ENCODE assay signal across 11 mouse cellular contexts in genomic region chr17:73391771-73392170, GRCm38 (mm10). TPM values are rescaled to one million over a fixed set of nuclear protein-coding genes. Genes with fewer than 3 reads are reported as not detected.
DNase-seq lines count a peak whose midpoint lies in the region; ATAC-seq lines count a peak whose summit lies in the region.
"Had no signal": no experiment of that assay in that cellular context is flagged by ENCODE, and none has a peak within 500 bp of the region (broad histone marks: within the 10 kb centered on the region; RNA-seq: fewer than 3 reads in every experiment).

No protein-coding gene starts in this region.

- H3K27me3 ChIP-seq in midbrain, embryonic 14.5 days (ENCODE audit: control insufficient read depth, insufficient read depth, low read length), result no peaks in the 10 kb centered on the region
- H3K27me3 ChIP-seq: embryonic facial prominence, embryonic 15.5 days; hindbrain, embryonic 15.5 days had no signal

- WGBS in midbrain, embryonic 14.5 days, result 60% methylated on average over 4 of the region's 4 CpGs

- no peaks in the 10 kb centered on the region for H3K9me3 ChIP-seq in midbrain, embryonic 14.5 days (ENCODE audit: control insufficient read depth, low read length)
- H3K9me3 ChIP-seq: embryonic facial prominence, embryonic 15.5 days; hindbrain, embryonic 15.5 days had no signal

- no peak overlapping the region for H3K27ac ChIP-seq in midbrain, embryonic 14.5 days (replicated peaks; ENCODE audit: low read depth, low read length)
- H3K27ac ChIP-seq: embryonic facial prominence, embryonic 15.5 days; hindbrain, embryonic 15.5 days had no signal

- intact Hi-C loops in left cerebral cortex, postnatal 14 days (cut with DNase I), result no loop called here

- no peak for ATAC-seq in cerebellum, adult (ENCODE audit: insufficient number of reproducible peaks, low FRiP score, low TSS enrichment)
- no peak for ATAC-seq in erythroblast, adult 5-6 weeks (replicated peaks; ENCODE audit: low FRiP score, poor library complexity, severe bottlenecking)
- no peak for ATAC-seq in midbrain, embryonic 14.5 days (ENCODE audit: low FRiP score, low TSS enrichment)

- H3K9ac ChIP-seq in midbrain, embryonic 14.5 days (replicated peaks; ENCODE audit: low read length), result no peak overlapping the region
- H3K9ac ChIP-seq: embryonic facial prominence, embryonic 15.5 days; hindbrain, embryonic 15.5 days had no signal

- no peaks in the 10 kb centered on the region for H3K4me1 ChIP-seq in midbrain, embryonic 14.5 days (ENCODE audit: control insufficient read depth, insufficient read depth, low read length)
- H3K4me1 ChIP-seq: embryonic facial prominence, embryonic 15.5 days had no signal

- H3K4me3 ChIP-seq in midbrain, embryonic 14.5 days (replicated peaks; ENCODE audit: low read depth, low read length), result no peak overlapping the region
- H3K4me3 ChIP-seq: embryonic facial prominence, embryonic 15.5 days; hindbrain, embryonic 15.5 days had no signal

- peak; percentile 6 for DNase-seq in cerebellum, adult 11-12 months
- DNase-seq in brain, adult 2 months (ENCODE audit: low read depth, low spot score), result peak; percentile 84
- peak; percentile 11 for DNase-seq in gastrocnemius, postnatal 10 days
- DNase-seq in left cerebral cortex, postnatal 14 days (ENCODE audit: low spot score in 2 of 2), result peak; percentile 41 to 68
- DNase-seq in ovary, postnatal 14 days (ENCODE audit: low spot score), result no peak
- DNase-seq in midbrain, embryonic 14.5 days, result no peak

- no peaks in the 10 kb centered on the region for H3K36me3 ChIP-seq in midbrain, embryonic 14.5 days (ENCODE audit: control insufficient read depth, insufficient read depth, low read length)
- H3K36me3 ChIP-seq: embryonic facial prominence, embryonic 15.5 days; hindbrain, embryonic 15.5 days had no signal

- no peak overlapping the region for H3K4me2 ChIP-seq in midbrain, embryonic 14.5 days (ENCODE audit: low read length)
- H3K4me2 ChIP-seq: embryonic facial prominence, embryonic 15.5 days; hindbrain, embryonic 15.5 days had no signal

RNA-seq across cellular contexts. Expression of gene Capn13, which starts 8.9 kb away (rescaled TPM):
- not detected for total RNA-seq in gastrocnemius, postnatal 10 days (2021)
- total RNA-seq in left cerebral cortex, postnatal 14 days (2021), result not detected
- total RNA-seq in erythroblast, adult 5-6 weeks (2015; ENCODE audit: low replicate concordance), result not detected in 2 replicates
- not detected in 2 replicates for total RNA-seq in erythroblast, adult 5-6 weeks (2017; ENCODE audit: low replicate concordance)
- polyA plus RNA-seq in midbrain, embryonic 14.5 days (2014; fragmentation: Nextera tagmentation; extraction: Ambion mirVana), result not detected in 2 replicates
- total RNA-seq: layer of hippocampus, postnatal 14 days had no signal

Comparison
In these comparisons a context has a peak if more than half of its experiments do, and no peak if none do; other contexts are left out.
1. DNase-seq: peak in cerebellum, adult 11-12 months (single experiment), brain, adult 2 months (single experiment), gastrocnemius, postnatal 10 days (single experiment) and left cerebral cortex, postnatal 14 days (2 of 2); none in ovary, postnatal 14 days (single experiment) and midbrain, embryonic 14.5 days (single experiment).